Mouse (Mus musculus) intestine, embryonic 14.5 days (tissue): ENCODE results near the gene Cadps2. TPM values are rescaled to one million over a fixed set of nuclear protein-coding genes. Genes with fewer than 3 reads are reported as not detected.

Experiments used
- ATAC-seq: fragments of 200-750 bp; cut with Nextera tagmentation; replicated peaks from 2 replicates; pipeline ENCODE4 v1.8.0; 2017; ENCODE audit warnings: low read depth, moderate number of reproducible peaks, moderate TSS enrichment, moderate library complexity; ENCODE audit not compliant: low FRiP score, low TSS enrichment
- DNase-seq: peaks from one replicate; pipeline ENCODE4 v3.0.0-alpha.2; 2018; ENCODE audit warnings: low spot score
- H3K27ac ChIP-seq: fragments of 300-500 bp; sonication (generic); 2 replicates; pipeline ENCODE4 v1.5.1; 2014; ENCODE audit warnings: low read depth, mild to moderate bottlenecking, control low read depth
- H3K27me3 ChIP-seq: fragments of 300-500 bp; sonication (generic); replicated peaks from 2 replicates; pipeline ENCODE4 v1.6.1; 2014; ENCODE audit warnings: low read length, control low read depth; ENCODE audit not compliant: control insufficient read depth, insufficient read depth
- H3K36me3 ChIP-seq: fragments of 300-500 bp; sonication (generic); 2 replicates; pipeline ENCODE4 v1.6.1; 2014; ENCODE audit warnings: low read length, control low read depth; ENCODE audit not compliant: control insufficient read depth, insufficient read depth
- H3K4me1 ChIP-seq: fragments of 300-500 bp; sonication (generic); replicated peaks from 2 replicates; pipeline ENCODE4 v1.6.1; 2014; ENCODE audit warnings: low read length, control low read depth, mixed read lengths; ENCODE audit not compliant: control insufficient read depth, insufficient read depth
- H3K4me2 ChIP-seq: fragments of 300-500 bp; sonication (generic); 2 replicates; pipeline ENCODE4 v1.6.1; 2014; ENCODE audit warnings: low read length
- H3K4me3 ChIP-seq: fragments of 300-500 bp; sonication (generic); 2 replicates; pipeline ENCODE4 v1.5.1; 2014; ENCODE audit warnings: low read depth, low read length, control low read depth, mixed read lengths
- H3K9ac ChIP-seq: fragments of 300-500 bp; sonication (generic); 2 replicates; pipeline ENCODE4 v1.6.1; 2014; ENCODE audit warnings: mild to moderate bottlenecking, low read length
- H3K9me3 ChIP-seq: fragments of 300-500 bp; sonication (generic); 2 replicates; pipeline ENCODE4 v1.6.1; 2016; ENCODE audit warnings: low read length, control low read depth; ENCODE audit not compliant: control insufficient read depth
- WGBS: fragments of 180-500 bp; shearing (Covaris S2); extraction: QIAGEN DNeasy Blood & Tissue Kit; methylation state at CpG from one replicate; pipeline ENCODE4 v1.1.7; 2014; 5-methylcytosine and 5-hydroxymethylcytosine counted together
- polyA plus RNA-seq: library from polyadenylated mRNA; unstranded; fragments of >200 nt; fragmentation: Nextera tagmentation; extraction: Ambion mirVana; gene quantifications from 2 replicates; pipeline ENCODE4 v1.2.1, GENCODE M21; 2014

The Cadps2 gene
- polyA plus RNA-seq, 1 experiment from 2014 or later: 1.2 TPM

DNA sequence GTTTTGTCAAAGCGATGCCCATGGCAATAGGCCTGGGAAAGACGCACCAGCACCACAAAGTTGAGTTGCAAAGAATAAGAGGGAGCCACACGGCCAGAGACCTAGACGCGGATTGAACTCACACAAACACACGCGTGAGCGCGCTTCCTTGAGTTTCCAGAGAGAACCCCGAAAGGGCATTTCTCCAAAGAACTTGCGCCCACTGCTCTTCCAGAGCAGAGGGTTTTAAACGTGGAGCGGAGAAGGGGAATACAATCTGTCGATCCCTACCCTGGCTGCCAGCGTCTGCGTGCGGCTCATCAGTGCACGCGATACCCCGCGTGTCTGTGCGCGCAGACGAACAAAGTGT is 590.2 kb downstream of the Cadps2 start:
- ATAC-seq: no peak
- Histone ChIP-seq H3K9me3 (no peaks in the 10 kb centered on the region), H3K4me1 (no peaks in the 10 kb centered on the region), H3K36me3 (no peaks in the 10 kb centered on the region), H3K4me3 (peak overlapping the region; percentile 24; the same call in 1 of the 2 replicates), H3K9ac (no peak overlapping the region), H3K4me2 (peak overlapping the region; percentile 51), H3K27ac (no peak overlapping the region), H3K27me3 (peaks cover 98% of the 10 kb centered on the region)
- WGBS: under 1% methylated on average over 24 of the region's 24 CpGs
- DNase-seq: peak; percentile 70

DNA sequence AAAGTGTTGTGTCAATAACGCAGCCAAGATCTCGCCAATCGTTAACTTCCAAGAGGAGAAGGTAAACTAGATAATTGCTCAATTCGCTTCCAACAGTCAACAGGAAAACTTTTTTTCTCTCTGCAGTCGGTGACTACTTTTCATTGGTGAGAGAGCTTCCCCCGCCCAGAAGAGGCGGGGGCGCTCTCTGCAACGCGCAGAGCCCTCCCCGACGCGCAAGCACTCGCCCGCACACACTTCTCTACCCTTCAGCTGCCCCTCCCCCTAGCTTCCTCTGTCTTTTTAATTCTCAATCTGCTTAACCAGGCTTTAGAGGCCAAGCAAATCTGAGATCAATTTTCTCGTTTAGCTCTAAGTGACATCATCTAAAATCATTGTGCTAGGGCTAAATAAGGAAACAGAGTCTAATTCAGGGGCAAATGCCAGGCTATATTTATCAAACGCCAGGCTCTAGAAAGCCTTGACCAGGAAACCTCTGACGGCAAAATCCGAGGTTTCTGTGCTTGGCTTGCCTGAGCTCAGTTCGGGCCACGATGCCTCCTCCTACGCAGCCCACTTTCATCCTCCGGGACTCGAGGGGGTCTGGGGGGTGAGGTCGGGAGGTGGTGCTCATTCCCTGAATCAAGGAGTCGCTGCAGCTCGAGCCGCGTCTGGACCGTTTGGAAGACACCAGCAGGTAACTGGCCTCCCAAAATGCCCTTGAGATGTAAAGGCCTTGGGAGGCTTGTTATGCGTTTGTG is 590.7 kb downstream of the Cadps2 start, which contains the start of gene Fezf1:
TSS of gene Fezf1 (minus strand) at position 50 of the 740 bp plus-strand sequence.
- ATAC-seq (no peak), DNase-seq (peak; percentile 61)
- no peak within 1 kb of the TSS for H3K27ac ChIP-seq
- H3K4me1 ChIP-seq: no peaks in the 10 kb centered on the region
- peak within 1 kb of the TSS; percentile 51 for H3K4me2 ChIP-seq
- H3K36me3 ChIP-seq: no peaks in the 10 kb centered on the region
- H3K27me3 ChIP-seq: peaks cover 98% of the 10 kb centered on the region
- no peak within 1 kb of the TSS for H3K9ac ChIP-seq
- H3K9me3 ChIP-seq: no peaks in the 10 kb centered on the region
- peak within 1 kb of the TSS; percentile 24 for H3K4me3 ChIP-seq
- under 1% methylated on average over 31 of the region's 31 CpGs for WGBS

DNA sequence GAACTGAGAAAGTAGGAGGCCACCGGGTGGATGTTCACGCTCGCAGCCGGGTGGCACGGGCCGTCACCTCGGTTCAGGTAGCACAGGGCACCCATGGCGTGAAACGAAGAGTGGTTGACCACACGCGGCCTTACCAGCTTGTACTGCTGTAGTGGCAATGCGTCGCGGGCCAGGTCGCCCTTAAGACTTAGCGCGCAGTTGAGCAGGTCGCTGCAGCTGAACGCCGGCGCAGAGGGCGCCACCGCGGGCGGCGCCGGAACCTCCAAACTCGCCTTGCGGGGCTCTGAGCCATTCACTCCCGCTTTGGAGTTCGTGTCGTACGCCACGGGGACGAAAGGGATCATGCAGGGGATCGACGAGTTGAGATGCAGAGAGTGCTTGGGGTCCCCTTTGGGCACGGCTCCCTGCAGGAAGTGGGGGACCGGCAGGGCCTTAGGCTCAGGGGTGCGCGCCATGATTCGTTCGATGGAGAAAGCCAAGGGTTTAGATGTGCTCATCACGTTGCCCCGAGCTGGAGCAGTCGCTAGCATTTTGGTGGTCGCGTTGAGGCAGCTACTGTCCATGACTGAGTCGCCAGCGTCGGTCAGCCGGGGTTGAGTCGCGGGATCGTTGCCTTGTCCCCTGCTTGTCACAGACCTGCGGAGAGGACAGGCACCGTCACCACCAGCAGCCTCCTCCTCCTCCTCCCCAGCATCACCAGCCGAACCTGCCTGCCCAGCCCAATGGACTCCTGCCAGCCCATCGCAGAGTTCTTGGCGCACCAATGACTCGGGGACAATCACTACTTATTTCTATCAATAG is 591.5 kb downstream of the Cadps2 start:
- 0 out of 2 replicates have a peak, but pooled peaks have one; percentile 20 for ATAC-seq
- Histone ChIP-seq H3K27me3 (peaks cover 98% of the 10 kb centered on the region), H3K4me1 (no peaks in the 10 kb centered on the region), H3K27ac (no peak overlapping the region), H3K9me3 (no peaks in the 10 kb centered on the region), H3K36me3 (no peaks in the 10 kb centered on the region), H3K4me2 (peak overlapping the region; percentile 14; the same call in 1 of the 2 replicates), H3K9ac (no peak overlapping the region), H3K4me3 (peak overlapping the region; percentile 11; the same call in 1 of the 2 replicates)
- under 1% methylated on average over 59 of the region's 61 CpGs for WGBS
- DNase-seq: peak; percentile 79

DNA sequence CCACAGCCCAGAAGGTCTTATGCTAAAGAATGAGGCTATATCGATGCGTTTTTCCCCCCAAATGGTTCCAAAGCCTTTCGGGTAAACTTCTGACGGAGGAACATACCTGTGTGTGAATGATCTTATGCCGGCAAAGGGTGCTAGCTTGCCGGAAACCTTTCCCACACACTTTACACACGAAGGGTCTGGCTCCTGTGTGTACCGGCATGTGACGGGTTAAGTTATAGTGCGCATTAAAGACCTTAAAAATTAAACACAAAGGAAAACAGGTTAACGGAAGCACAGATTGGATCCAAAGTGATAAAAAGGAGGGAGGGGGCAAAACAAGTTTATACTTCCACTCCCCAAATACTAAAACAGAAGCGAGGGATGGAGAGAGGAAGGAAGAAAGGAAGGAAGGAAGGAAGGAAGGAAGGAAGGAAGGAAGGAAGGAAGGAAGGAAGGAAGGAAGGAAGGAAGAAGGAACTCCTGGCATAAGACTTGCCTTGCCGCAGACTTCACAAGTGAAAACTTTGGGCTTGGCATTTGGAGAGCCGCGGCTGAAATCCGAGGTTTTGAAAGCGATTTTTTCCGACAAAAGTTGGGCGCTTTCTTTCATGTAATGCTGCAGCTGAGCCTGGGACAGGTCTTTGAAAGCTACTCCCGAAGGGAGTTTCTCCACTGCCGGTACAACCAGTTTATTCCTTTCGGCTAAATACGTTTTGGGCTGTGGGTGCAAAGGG is 592.3 kb downstream of the Cadps2 start:
- Histone ChIP-seq H3K4me2 (no peak overlapping the region), H3K27me3 (peaks cover 97% of the 10 kb centered on the region), H3K9ac (no peak overlapping the region), H3K27ac (no peak overlapping the region), H3K36me3 (no peaks in the 10 kb centered on the region), H3K4me3 (no peak overlapping the region; the same call in 1 of the 2 replicates), H3K9me3 (no peaks in the 10 kb centered on the region), H3K4me1 (no peaks in the 10 kb centered on the region)
- DNase-seq: no peak
- whole genome bisulfite sequencing: 1% methylated on average over 23 of the region's 23 CpGs
- no peak for ATAC-seq

DNA sequence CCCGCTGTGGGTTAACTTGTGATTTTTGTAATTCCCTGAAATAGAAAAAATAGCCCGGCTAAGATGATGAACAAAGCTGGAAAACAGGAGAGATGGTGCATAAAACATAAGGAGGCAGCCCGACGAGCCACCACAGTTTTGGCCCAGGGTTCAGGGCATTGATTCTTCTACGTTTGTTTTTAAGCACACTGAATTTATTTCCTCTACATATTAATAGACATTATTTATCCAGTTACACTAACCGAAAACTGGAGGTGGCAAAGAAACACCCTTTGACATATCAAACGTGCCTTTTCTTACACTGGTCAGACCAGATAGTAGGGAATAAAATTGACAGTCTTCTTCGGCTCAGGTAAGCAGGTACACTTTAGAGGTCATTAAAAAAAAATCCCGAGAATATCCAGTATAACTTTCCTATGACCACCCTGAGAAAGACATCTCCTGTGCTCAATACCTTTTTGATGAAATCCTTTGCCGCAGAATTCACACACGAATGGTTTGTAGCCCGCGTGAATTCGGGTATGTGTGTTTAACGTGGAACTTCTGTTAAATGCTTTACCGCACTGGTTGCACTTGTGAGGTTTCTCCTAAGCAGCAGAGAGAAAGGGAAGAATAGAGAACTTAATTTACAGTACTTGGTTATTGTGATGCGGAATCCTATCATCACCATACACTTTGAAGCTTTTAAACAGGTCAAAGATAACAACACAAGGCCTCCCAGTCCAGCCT is 593.0 kb downstream of the Cadps2 start:
- ATAC-seq: no peak
- no peak overlapping the region for H3K27ac ChIP-seq
- WGBS: 3% methylated on average over 17 of the region's 17 CpGs
- no peaks in the 10 kb centered on the region for H3K36me3 ChIP-seq
- H3K4me1 ChIP-seq: no peaks in the 10 kb centered on the region
- no peak overlapping the region for H3K4me2 ChIP-seq
- DNase-seq: no peak
- no peak overlapping the region for H3K9ac ChIP-seq
- H3K27me3 ChIP-seq: peaks cover 97% of the 10 kb centered on the region
- H3K9me3 ChIP-seq: no peaks in the 10 kb centered on the region
- H3K4me3 ChIP-seq: no peak overlapping the region

DNA sequence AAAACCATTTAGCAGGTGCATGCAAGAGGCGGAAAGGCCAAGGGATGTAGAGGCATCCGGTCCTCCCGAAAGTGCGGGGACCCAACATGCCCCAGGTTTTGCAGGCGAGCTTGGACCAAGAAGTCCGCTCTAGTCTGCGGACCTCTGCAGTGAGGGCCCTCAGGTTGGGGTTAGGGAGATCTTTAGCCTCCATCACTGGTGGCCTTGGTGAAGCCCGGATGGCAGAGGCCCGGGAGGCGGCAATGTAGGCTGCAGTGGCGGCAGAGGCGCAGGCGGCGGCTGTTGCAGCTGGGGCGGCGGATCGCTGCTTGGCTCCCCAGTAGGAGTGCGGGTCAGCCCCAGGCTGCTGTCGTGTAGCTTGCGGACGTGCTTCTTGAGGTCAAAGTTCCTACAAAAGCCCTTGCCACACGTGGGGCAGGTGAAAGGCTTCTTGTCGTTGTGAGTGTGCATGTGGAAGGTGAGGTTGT is 593.6 kb downstream of the Cadps2 start:
- ATAC-seq: no peak
- Histone ChIP-seq H3K4me3 (no peak overlapping the region), H3K9me3 (no peaks in the 10 kb centered on the region), H3K9ac (no peak overlapping the region), H3K27ac (no peak overlapping the region), H3K4me2 (no peak overlapping the region), H3K36me3 (no peaks in the 10 kb centered on the region), H3K4me1 (no peaks in the 10 kb centered on the region), H3K27me3 (peaks cover 93% of the 10 kb centered on the region)
- peak; percentile 65 for DNase-seq
- WGBS: 3% methylated on average over 23 of the region's 23 CpGs

DNA sequence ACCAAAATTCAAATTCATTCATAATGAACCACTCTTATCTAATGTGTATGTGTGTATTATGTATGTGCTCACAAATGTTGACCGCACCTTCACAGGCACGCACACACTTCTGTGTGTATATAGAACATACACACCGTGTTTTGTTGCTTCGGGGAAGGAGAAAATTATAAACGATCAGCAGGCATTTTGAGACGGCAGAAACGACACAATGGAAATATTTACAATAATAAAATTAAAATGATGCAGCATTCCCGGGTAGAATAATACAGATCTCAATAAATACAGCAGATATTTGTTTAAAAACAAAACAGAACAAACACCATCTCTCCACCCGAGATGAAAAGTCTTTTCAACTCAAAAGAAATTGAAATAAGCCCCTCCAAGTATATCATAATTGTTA is 594.1 kb downstream of the Cadps2 start:
- DNase-seq: no peak
- Histone ChIP-seq H3K9ac (no peak overlapping the region), H3K27ac (no peak overlapping the region), H3K9me3 (no peaks in the 10 kb centered on the region), H3K27me3 (peaks cover 88% of the 10 kb centered on the region), H3K4me3 (no peak overlapping the region), H3K4me1 (no peaks in the 10 kb centered on the region), H3K36me3 (no peaks in the 10 kb centered on the region), H3K4me2 (no peak overlapping the region)
- no peak for ATAC-seq
- 20% methylated on average over 9 of the region's 9 CpGs for WGBS
